Mouse (Mus musculus): Measurements from ENCODE around the gene Kcnf1. TPM values are rescaled to one million over a fixed set of nuclear protein-coding genes. Genes with fewer than 3 reads are reported as not detected.
"Not testable (repeated sequence)": the region's sequence is repeated elsewhere in the genome, so short reads cannot be mapped to it uniquely, and the experiment has no call there.

Kcnf1 gene
- total RNA-seq, 2 experiments from 2014 or later: 26.8 to 29.6 TPM

DNA sequence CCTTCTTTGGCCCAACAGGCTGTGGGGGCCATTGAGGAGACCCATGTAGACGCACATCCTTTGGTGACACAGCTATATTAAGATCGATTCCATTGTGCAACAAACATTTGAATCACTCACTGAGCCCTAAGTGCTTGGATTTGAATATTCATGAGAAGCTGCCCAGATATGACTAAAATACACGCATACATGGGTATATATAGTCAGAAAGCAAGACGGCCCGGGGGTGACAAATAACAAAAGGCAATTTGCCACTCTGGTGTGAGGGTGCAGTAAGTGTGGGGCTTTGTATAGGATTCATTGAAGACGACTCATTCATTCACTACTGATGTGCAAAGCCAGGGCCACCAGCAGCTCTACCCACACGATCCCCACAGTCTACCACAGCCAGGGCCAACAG, 17.1 kb downstream of the Kcnf1 start:
- DNase-seq (ENCODE audit: low spot score in 2 of 2): no peak

DNA sequence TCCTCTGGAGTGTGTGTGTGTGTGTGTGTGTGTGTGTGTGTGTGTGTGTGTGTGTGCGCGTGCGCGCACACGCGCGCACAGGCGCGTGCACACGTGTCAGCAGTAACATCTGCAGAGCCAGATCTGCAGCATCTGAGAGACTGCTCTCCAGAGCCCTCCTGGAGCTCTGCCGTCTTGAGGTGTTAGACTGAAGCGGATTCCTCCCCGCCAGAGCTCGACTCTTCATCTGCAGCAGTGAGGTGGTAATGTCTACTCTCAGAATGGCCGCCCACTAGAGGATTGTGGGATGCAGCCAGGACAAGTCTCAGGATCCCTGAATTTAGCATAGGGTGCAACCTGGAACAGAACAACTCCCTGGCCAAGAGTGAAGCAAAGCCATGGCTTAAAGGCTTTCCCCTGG, 19.1 kb downstream of the Kcnf1 start:
- no peak for DNase-seq (ENCODE audit: low spot score in 2 of 2)

DNA sequence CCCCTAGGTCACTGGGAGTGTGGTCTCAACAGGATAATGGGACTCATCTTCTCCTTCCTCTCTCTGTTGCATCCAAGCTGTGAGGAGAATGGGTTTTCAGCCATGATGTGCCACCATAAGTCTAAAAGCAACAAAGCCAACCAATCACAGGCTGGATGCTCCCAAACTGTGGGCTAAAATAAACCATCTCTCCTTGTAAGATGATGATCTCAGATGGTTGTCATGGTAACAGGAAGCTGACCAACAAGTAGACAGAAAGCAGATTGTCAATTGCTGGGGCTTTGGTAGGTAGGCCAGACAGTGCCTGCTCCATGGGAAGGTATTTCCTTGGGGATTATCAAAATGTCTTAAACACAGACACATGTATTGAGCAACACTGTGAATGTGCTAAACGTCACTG, 20.9 kb downstream of the Kcnf1 start:
- DNase-seq (ENCODE audit: low spot score in 2 of 2): no peak

DNA sequence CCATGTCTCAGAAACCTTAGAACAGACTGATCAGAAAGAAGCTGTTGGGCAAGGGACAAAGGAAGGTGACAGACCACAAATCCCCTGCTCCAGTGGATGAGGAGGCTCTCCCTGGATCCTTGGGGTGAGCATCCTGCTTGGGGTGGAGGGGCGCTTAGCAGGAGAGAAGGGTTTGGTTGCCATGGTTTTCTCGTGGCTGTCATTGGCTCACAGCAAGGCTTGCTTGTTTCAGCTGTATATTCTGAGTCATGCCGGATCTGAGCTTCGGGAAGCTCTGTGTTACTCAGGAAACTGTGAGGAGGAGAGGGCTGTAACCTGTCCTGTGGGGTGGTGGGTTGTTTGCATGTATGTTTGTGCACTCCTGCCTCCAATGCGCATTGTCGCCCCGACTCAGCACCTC, 23.8 kb downstream of the Kcnf1 start:
- no peak for DNase-seq (ENCODE audit: low spot score in 2 of 2)

DNA sequence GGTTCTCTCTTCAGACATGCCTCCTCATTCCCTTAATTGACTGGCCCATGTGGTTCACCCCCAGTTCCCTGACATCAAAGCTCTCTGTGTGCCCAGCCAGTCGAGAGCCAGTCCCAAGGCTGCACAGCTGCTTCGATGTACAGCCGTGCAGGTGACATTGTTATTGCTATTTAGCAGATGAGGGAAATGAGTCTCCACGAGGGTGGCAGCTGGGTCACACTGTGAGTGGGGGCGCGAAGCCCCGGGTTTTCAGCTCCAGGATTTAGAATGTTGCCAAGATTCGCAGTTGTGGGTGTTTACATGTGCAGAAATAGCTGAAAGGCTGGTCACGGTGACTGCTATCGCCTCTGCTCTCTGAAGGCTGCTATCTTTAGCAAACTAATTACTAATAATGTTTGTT, 27.8 kb downstream of the Kcnf1 start:
- no peak for DNase-seq (ENCODE audit: low spot score in 2 of 2)

DNA sequence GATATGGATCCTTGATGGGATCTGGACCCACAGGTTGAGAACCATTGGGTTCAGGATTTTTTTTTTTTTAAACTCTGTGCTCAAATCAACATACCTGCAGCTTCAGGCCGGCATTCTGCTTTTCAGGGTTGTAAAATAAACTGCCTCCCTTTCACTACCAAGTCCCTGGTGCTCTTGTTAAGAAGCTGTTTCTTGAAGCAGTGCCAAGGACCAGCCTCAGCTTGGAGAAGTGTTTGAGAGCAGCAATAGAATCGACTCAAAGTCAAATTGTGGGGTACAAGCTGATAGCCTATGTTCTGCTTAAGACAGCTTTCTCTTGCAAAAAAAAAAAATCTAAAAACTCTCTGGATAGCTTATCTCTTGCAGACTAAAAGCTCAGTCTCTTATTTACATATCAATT, 34.9 kb downstream of the Kcnf1 start:
- DNase-seq (ENCODE audit: low spot score in 2 of 2): no peak

DNA sequence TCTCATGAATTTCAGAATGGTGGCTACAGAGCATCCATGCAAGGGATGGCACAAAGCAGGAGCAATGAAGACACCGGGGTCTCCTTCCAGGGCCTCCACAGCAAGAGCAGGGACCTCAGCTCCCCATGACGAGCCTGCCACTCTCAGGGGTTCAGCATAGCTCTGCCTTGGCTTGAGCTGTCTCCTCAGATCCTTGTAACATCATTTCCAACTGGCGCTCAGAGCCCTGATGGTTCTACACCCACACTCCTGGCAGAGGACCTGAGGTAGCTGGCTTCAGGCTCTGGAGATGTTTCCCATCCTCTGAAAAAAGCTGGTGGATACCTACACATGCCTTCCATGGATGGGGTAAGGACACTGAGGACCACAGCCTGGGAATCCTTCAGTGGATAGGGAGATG, 36.3 kb downstream of the Kcnf1 start:
- DNase-seq (ENCODE audit: low spot score in 2 of 2): no peak

DNA sequence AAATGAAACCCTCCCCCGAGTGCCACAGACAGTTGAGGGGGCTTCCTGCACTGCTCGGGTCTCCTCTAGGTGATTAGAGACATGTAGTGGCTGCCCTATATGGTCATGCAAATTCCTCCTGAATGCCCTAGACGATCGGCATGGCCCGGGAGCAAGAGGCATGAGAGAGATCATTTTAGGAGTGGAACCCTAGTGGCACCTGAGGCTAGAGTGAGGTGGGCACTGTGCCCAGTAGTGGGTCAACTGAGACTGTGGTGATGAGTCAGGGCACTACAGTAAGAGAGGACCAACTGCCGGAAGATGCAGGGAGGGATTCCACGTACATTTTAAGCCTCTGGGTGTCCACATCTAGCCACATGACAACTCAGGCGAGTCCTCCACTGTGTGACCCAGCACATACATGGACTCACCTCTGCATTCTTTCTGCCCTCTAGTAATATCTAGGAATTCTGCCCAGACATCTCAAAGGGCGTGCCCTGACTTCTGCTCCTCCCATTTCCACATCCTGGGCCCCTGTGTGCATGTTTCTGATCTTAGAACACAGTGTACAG, 42.1 kb downstream of the Kcnf1 start:
- no peak for DNase-seq (ENCODE audit: low spot score in 2 of 2)

DNA sequence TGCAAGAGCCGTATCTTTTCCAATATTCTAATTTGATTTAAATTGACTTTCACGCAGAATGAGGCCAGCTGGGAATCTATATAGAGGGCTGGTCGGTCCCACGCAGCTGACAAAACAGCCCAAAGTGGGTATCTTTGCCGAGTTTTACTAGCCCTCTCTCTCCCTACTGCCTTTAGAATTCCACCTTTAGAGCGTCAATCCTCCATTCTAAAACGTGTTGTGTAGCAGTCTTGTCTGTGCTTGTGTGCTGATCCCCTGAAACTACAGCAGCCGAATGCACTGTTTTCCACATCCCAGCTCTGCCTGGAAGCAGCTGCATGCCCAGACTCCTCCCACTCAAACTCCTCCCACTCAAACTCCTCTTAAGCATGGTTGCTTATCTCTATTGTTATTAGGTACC, 44.4 kb downstream of the Kcnf1 start:
- no peak for DNase-seq (ENCODE audit: low spot score in 2 of 2)

DNA sequence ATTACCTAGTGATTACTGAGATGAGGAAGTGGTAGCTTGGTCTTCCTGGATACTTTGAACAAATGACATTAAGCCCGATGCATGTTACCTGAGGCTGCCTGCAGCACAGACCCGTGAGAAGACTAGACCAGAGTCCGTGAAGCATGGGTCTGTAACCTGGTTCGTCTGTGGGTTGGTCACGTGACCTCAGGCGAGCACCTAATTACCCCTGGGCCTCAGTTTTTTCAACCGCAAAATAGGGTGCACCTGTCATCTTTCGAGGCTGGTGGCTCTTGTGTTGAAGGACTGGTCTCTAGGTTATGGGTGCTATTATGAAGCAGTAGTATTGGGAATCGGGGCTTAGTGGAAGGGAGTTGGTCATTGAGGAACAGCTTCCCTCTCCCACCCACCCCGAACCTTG, 45.1 kb downstream of the Kcnf1 start:
- DNase-seq (ENCODE audit: low spot score in 2 of 2): no peak

DNA sequence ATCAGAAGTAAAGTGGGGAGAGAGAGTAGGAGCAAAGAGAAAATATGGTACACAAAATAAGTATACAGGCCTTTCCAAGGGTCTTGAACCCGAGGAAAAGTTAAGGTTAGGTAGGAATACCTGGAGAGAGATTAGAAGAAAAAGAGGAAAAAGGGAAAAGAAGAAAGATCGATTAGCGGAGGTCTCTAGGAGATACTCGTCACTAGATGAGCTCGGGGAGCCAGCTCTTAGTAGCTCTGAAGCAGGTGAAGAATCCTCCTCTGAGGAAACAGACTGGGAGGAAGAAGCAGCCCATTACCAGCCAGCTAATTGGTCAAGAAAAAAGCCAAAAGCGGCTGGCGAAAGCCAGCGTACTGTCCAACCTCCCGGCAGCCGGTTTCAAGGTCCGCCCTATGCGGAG, 53.8 kb downstream of the Kcnf1 start:
- not testable (repeated sequence) for DNase-seq (ENCODE audit: low spot score in 2 of 2)

Other genes with a start within 250 kb of the Kcnf1 start
- gene Pqlc3, start 176.5 kb downstream of the Kcnf1 start, total RNA-seq (2021): 1 to 10 TPM in 1 of 2 experiments, under 1 TPM in 1; 0.85 to 1.5 TPM
- 1 to 10 TPM; 2.6 to 3.5 TPM for gene 2410004P03Rik, start 165.2 kb downstream of the Kcnf1 start, total RNA-seq (2021)
- 100 to 1,000 TPM; 119 to 129 TPM for gene Pdia6, start 89.7 kb upstream of the Kcnf1 start, total RNA-seq (2021)
- gene Atp6v1c2, start 152.5 kb upstream of the Kcnf1 start, total RNA-seq (2021): 1 to 10 TPM; 2.6 to 4.0 TPM
- gene Nol10, start 171.6 kb upstream of the Kcnf1 start, total RNA-seq (2021): 10 to 100 TPM; 22.7 to 22.8 TPM